Mouse (Mus musculus) liver, embryonic 14.5 days (tissue): ENCODE results near the gene Chl1. TPM values are rescaled to one million over a fixed set of nuclear protein-coding genes. Genes with fewer than 3 reads are reported as not detected.
A peak's percentile ranks its signal among the peaks of the same experiment; 100 is the strongest.

ENCODE experiments used
- ATAC-seq: fragments of 200-750 bp; cut with Nextera tagmentation; 2 replicates; pipeline ENCODE4 v1.8.0; 2017; ENCODE audit warnings: moderate number of reproducible peaks, mild to moderate bottlenecking, moderate library complexity; ENCODE audit not compliant: insufficient read depth
- DNase-seq, 3 experiments: peaks; one replicate each; pipeline ENCODE4 v3.0.0-alpha.2; 2012 to 2013; ENCODE audit warnings: low read depth in 3 of 3, low spot score in 3 of 3
- H3K27ac ChIP-seq: fragments of 300-500 bp; sonication (generic); 2 replicates; pipeline ENCODE4 v1.5.1; 2014; ENCODE audit warnings: moderate library complexity, mild to moderate bottlenecking, control low read depth, inconsistent platforms
- H3K27me3 ChIP-seq: fragments of 300-500 bp; sonication (generic); 2 replicates; pipeline ENCODE4 v1.6.1; 2014; ENCODE audit warnings: mild to moderate bottlenecking, low read length, moderate library complexity; ENCODE audit not compliant: control insufficient read depth, insufficient read depth
- H3K36me3 ChIP-seq: fragments of 300-500 bp; sonication (generic); replicated peaks from 2 replicates; pipeline ENCODE4 v1.6.1; 2014; ENCODE audit warnings: low read depth; ENCODE audit not compliant: control insufficient read depth, insufficient read depth
- H3K4me1 ChIP-seq, 2 experiments: fragments of 200-500 bp in 1 of 2; fragments of 300-500 bp in 1 of 2; sonication (generic) in 1 of 2; replicated peaks; 2 replicates each; pipeline ENCODE4 v1.6.1; 2012 to 2014; ENCODE audit warnings: antibody characterized with exemption in 1 of 2, inconsistent platforms in 1 of 2, low read length in 1 of 2; ENCODE audit not compliant: control insufficient read depth in 2 of 2, insufficient read depth in 2 of 2
- H3K4me2 ChIP-seq: fragments of 300-500 bp; sonication (generic); 2 replicates; pipeline ENCODE4 v1.6.1; 2014; ENCODE audit warnings: low read depth, mild to moderate bottlenecking, control low read depth, moderate library complexity
- H3K4me3 ChIP-seq, 2 experiments: fragments of 200-500 bp in 1 of 2; fragments of 300-500 bp in 1 of 2; sonication (generic) in 1 of 2; 2 replicates each; pipeline ENCODE4 v1.5.1; 2012 to 2014; ENCODE audit warnings: low read depth in 2 of 2, low read length in 2 of 2, mild to moderate bottlenecking in 2 of 2, control low read depth in 1 of 2, inconsistent platforms in 1 of 2, moderate library complexity in 1 of 2; ENCODE audit not compliant: insufficient read depth in 1 of 2
- H3K9ac ChIP-seq: fragments of 300-500 bp; sonication (generic); replicated peaks from 2 replicates; pipeline ENCODE4 v1.6.1; 2014; ENCODE audit warnings: mild to moderate bottlenecking, control low read depth, moderate library complexity
- H3K9me3 ChIP-seq: fragments of 300-500 bp; sonication (generic); 2 replicates; pipeline ENCODE4 v1.6.1; 2016; ENCODE audit warnings: low read length, mixed read lengths; ENCODE audit not compliant: control insufficient read depth
- CTCF ChIP-seq: IDR thresholded peaks from 2 replicates; pipeline ENCODE4 v1.5.1; 2016; ENCODE audit warnings: antibody characterized with exemption, low read depth, control low read depth
- EP300 ChIP-seq: IDR thresholded peaks from 2 replicates; pipeline ENCODE4 v1.6.1; 2016; ENCODE audit warnings: antibody characterized with exemption, low read depth
- WGBS: fragments of 180-500 bp; shearing (Covaris S2); extraction: QIAGEN DNeasy Blood & Tissue Kit; methylation state at CpG from one replicate; pipeline ENCODE4 v1.1.7; 2014; ENCODE audit not compliant: insufficient replicate concordance; 5-methylcytosine and 5-hydroxymethylcytosine counted together
- polyA plus RNA-seq, 2 experiments: library from polyadenylated mRNA; depleted of rRNA in 1 of 2; stranded (reverse) in 1 of 2; unstranded in 1 of 2; fragments of >200 nt; fragmentation: Nextera tagmentation in 1 of 2; extraction: Ambion mirVana in 1 of 2; gene quantifications; 2 replicates each; pipeline versions ENCODE4 v1.2.1 to v1.2.3; 2012 to 2014

Chl1 gene
- polyA plus RNA-seq, 2 experiments: 0.01 TPM; not detected in 1

DNA sequence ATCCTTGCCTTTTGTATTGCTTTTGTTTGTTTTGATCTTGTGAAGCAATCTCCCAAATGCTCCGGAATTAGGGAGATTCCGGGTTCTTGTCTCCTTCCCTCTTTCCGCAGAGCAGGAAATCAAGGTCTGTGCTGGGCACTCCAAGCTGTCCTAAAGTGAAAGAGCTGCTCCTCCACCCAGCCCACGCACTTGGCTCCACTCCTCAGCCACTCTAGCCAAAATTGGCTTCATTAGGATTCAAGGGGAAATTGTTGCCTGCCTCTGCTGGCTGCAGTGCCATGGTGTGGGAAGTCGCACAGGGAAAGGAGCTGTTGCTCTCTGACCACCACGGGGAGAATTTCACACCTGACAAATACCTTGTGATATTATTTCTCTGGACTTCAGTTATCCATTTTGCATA lies 163.9 kb downstream of the Chl1 start:
- TF ChIP-seq CTCF (no peak), EP300 (no peak)
- 63% methylated on average over 6 of the region's 6 CpGs for WGBS
- no peak overlapping the region for H3K4me3 ChIP-seq
- no peak for DNase-seq
- H3K27me3 ChIP-seq: no peaks in the 10 kb centered on the region
- H3K4me2 ChIP-seq: no peak overlapping the region
- ATAC-seq: no peak
- H3K4me1 ChIP-seq: no peaks in the 10 kb centered on the region
- no peaks in the 10 kb centered on the region for H3K9me3 ChIP-seq
- no peaks in the 10 kb centered on the region for H3K36me3 ChIP-seq
- no peak overlapping the region for H3K27ac ChIP-seq
- no peak overlapping the region for H3K9ac ChIP-seq

DNA sequence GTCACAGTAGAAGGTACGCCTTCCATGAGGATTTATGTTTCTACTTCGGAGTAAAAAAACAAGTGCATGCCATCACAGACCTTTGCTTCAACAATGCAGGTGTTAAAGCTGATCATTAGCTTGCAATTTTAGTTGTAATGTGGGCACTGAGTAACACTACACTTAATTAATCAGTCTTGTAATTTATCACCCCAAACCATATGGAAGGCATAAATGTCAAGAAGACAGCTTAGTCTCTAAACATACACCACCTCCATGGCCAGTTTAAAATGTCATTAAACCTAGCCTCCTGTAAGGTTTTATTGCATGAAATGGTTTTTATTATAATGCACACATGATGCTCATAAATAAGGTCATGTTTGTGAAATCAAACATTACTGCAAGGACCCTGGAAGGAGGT lies 164.8 kb downstream of the Chl1 start:
- no peak for DNase-seq
- ATAC-seq: no peak
- H3K4me1 ChIP-seq: no peaks in the 10 kb centered on the region
- no peaks in the 10 kb centered on the region for H3K36me3 ChIP-seq
- H3K27me3 ChIP-seq: no peaks in the 10 kb centered on the region
- H3K9me3 ChIP-seq: no peaks in the 10 kb centered on the region
- TF ChIP-seq CTCF (no peak), EP300 (no peak)
- no peak overlapping the region for H3K4me3 ChIP-seq
- WGBS: 73% methylated on average over 2 of the region's 2 CpGs
- no peak overlapping the region for H3K4me2 ChIP-seq
- H3K27ac ChIP-seq: no peak overlapping the region
- no peak overlapping the region for H3K9ac ChIP-seq

DNA sequence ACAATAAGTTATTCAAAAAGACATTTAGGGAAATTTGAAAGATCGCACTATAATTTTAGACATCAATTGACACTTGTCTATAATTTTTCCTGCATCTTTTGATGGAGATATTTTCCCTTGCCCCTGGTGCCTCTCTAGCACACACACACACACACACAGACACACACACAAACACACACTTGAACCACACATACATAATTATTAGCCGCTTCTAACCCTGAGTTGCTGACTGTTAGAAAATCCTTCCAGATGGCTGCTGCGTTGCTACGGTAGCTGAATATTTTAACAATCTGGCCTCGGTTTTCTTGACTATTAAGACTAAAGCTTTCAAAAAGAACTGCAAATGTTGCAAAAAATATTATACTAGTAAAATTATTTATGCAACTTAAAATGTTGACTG lies 166.3 kb downstream of the Chl1 start:
- Histone ChIP-seq H3K9me3 (no peaks in the 10 kb centered on the region), H3K27ac (no peak overlapping the region), H3K27me3 (no peaks in the 10 kb centered on the region), H3K4me2 (no peak overlapping the region), H3K36me3 (no peaks in the 10 kb centered on the region), H3K9ac (no peak overlapping the region), H3K4me3 (no peak overlapping the region), H3K4me1 (no peaks in the 10 kb centered on the region)
- WGBS: 67% methylated on average over 5 of the region's 5 CpGs
- no peak for ATAC-seq
- TF ChIP-seq CTCF (no peak), EP300 (no peak)
- DNase-seq: no peak

DNA sequence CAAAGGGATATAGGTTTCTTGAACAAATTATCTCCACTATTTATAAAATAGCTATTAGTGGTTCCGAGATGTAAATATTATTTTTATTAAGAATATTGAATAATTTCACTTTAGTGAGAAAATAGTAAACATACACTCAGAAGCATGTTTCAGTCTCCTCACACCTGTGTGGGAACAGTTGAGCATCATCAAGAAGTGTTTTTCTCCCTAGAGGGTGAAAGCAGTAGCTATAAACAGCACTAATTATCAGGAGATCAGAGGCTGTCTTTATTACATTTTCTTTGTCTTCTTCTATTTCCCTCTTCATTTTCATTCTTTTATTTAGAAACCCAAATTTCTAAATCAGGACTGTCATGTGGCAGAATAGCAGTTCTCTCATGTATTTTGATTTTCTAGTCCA lies 166.7 kb downstream of the Chl1 start:
- DNase-seq: no peak
- H3K4me3 ChIP-seq: no peak overlapping the region
- H3K27ac ChIP-seq: no peak overlapping the region
- no peaks in the 10 kb centered on the region for H3K27me3 ChIP-seq
- no peak for TF ChIP-seq EP300
- no peak for TF ChIP-seq CTCF
- 70% methylated on average over 1 of the region's 1 CpGs for WGBS
- no peaks in the 10 kb centered on the region for H3K4me1 ChIP-seq
- no peak overlapping the region for H3K9ac ChIP-seq
- no peak for ATAC-seq
- no peak overlapping the region for H3K4me2 ChIP-seq
- no peaks in the 10 kb centered on the region for H3K36me3 ChIP-seq
- H3K9me3 ChIP-seq: no peaks in the 10 kb centered on the region

DNA sequence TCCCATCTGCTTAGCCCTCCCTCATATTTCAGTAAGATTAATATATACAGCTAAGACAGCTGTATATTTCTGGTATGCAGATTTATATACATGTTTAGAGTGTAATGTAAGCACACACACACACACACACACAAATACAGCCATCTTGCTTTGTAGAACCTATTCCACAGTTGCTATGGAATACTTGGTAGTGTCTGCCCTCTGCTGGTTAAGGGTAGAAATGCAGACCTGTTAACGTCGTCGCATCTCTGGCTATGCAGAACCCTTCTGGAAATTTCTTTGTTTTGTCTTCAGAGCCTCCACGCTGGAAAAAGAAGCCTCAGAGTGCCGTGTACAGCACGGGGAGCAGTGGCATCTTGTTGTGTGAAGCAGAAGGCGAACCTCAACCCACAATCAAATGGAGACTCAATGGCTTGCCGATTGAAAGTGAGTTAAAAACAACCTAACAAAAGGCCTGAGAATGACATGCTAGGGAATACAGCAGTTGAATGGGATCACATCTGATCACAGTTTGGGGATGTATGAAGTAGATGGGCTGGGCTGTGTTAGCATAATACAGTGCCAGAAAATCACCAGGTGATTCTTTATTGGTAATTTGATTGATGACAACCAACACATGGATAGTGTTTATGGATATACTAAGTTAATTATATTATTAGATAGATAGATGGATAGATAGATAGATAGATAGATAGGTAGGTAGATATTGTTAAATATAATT lies 172.6 kb downstream of the Chl1 start:
- no peaks in the 10 kb centered on the region for H3K4me1 ChIP-seq
- TF ChIP-seq EP300 (no peak), CTCF (peak; percentile 73)
- H3K27me3 ChIP-seq: no peaks in the 10 kb centered on the region
- ATAC-seq (no peak), DNase-seq (peak; percentile 5 to 20 (median 6))
- H3K9ac ChIP-seq: no peak overlapping the region
- H3K36me3 ChIP-seq: no peaks in the 10 kb centered on the region
- H3K9me3 ChIP-seq: no peaks in the 10 kb centered on the region
- H3K4me3 ChIP-seq: no peak overlapping the region
- H3K4me2 ChIP-seq: no peak overlapping the region
- WGBS: 16% methylated on average over 8 of the region's 8 CpGs
- H3K27ac ChIP-seq: no peak overlapping the region
